Mouse (Mus musculus) testis, adult 2 months (tissue): ENCODE measurements at regions not wholly inside any gene's neighbourhood (a gene's known extent, or its start where the extent isn't known, plus 50 kb on each side); places are given as distances from the start of the nearest gene placed in this dataset.

Experiments used
- H3K27ac ChIP-seq: fragments of 200-500 bp; 2 replicates; pipeline ENCODE4 v1.5.1; 2012; ENCODE audit warnings: low read depth, low read length; ENCODE audit not compliant: control insufficient read depth, insufficient read depth
- H3K27me3 ChIP-seq: fragments of 200-500 bp; 2 replicates; pipeline ENCODE4 v1.6.1; 2012; ENCODE audit warnings: mild to moderate bottlenecking, low read length, moderate library complexity; ENCODE audit not compliant: control insufficient read depth, insufficient read depth
- H3K36me3 ChIP-seq: fragments of 200-500 bp; 2 replicates; pipeline ENCODE4 v1.6.1; 2012; ENCODE audit warnings: mild to moderate bottlenecking, low read length; ENCODE audit not compliant: control insufficient read depth, insufficient read depth
- H3K4me1 ChIP-seq: fragments of 200-500 bp; 2 replicates; pipeline ENCODE4 v1.6.1; 2012; ENCODE audit warnings: low read length; ENCODE audit not compliant: control insufficient read depth, insufficient read depth
- H3K4me3 ChIP-seq: fragments of 200-500 bp; 2 replicates; pipeline ENCODE4 v1.5.1; 2012; ENCODE audit warnings: low read depth, mild to moderate bottlenecking, low read length, moderate library complexity, mixed read lengths; ENCODE audit not compliant: control insufficient read depth
- CTCF ChIP-seq: fragments of 200-500 bp; IDR thresholded peaks from 2 replicates; pipeline ENCODE4 v1.5.1; 2012; ENCODE audit warnings: low read depth, mild to moderate bottlenecking, inconsistent platforms, low read length, moderate library complexity; ENCODE audit not compliant: control insufficient read depth, insufficient read depth, insufficient replicate concordance
- POLR2A ChIP-seq: fragments of 200-500 bp; IDR thresholded peaks from 2 replicates; pipeline ENCODE4 v1.6.1; 2012; ENCODE audit warnings: low read depth, mild to moderate bottlenecking, inconsistent platforms, low read length, moderate library complexity; ENCODE audit not compliant: control insufficient read depth

GRCm38 (mm10) chr1:83796961-83797891 lies 389.2 kb upstream of the Sphkap start:
- TF ChIP-seq CTCF: no peak
- TF ChIP-seq POLR2A: no peak
- H3K27ac ChIP-seq: peak overlapping the region; percentile 61; the same call in 1 of the 2 replicates

GRCm38 (mm10) chr1:83777151-83777550 lies 369.2 kb upstream of the Sphkap start:
- H3K27me3 ChIP-seq: no peaks in the 10 kb centered on the region
- TF ChIP-seq CTCF: no peak
- no peak for TF ChIP-seq POLR2A
- no peaks in the 10 kb centered on the region for H3K36me3 ChIP-seq
- H3K4me3 ChIP-seq: no peak overlapping the region
- H3K4me1 ChIP-seq: no peaks in the 10 kb centered on the region
- H3K27ac ChIP-seq: no peak overlapping the region

More at GRCm38 (mm10) chr1:83796961-83797891, 389.2 kb upstream of the Sphkap start:
- H3K4me1 ChIP-seq: no peaks in the 10 kb centered on the region
- H3K27me3 ChIP-seq: no peaks in the 10 kb centered on the region
- H3K4me3 ChIP-seq: no peak overlapping the region
- H3K36me3 ChIP-seq: no peaks in the 10 kb centered on the region

- H3K4me3 ChIP-seq: no peak overlapping the region
- TF ChIP-seq CTCF: no peak
- no peak for TF ChIP-seq POLR2A
- H3K4me1 ChIP-seq: no peaks in the 10 kb centered on the region
- no peak overlapping the region for H3K27ac ChIP-seq
- H3K36me3 ChIP-seq: no peaks in the 10 kb centered on the region
- no peaks in the 10 kb centered on the region for H3K27me3 ChIP-seq
These were observed 363.2 kb upstream of the Sphkap start for GRCm38 (mm10) chr1:83771160-83771559.

- H3K4me1 ChIP-seq: no peaks in the 10 kb centered on the region
- H3K36me3 ChIP-seq: no peaks in the 10 kb centered on the region
- no peak overlapping the region for H3K27ac ChIP-seq
- no peak overlapping the region for H3K4me3 ChIP-seq
- TF ChIP-seq POLR2A: no peak
- TF ChIP-seq CTCF: no peak
- no peaks in the 10 kb centered on the region for H3K27me3 ChIP-seq
These were observed 353.5 kb upstream of the Sphkap start for GRCm38 (mm10) chr1:83761499-83761898.

GRCm38 (mm10) chr1:83756866-83757265 lies 348.9 kb upstream of the Sphkap start:
- Histone ChIP-seq H3K27ac (no peak overlapping the region), H3K36me3 (no peaks in the 10 kb centered on the region), H3K4me1 (no peaks in the 10 kb centered on the region), H3K27me3 (no peaks in the 10 kb centered on the region), H3K4me3 (no peak overlapping the region)
- no peak for TF ChIP-seq CTCF
- TF ChIP-seq POLR2A: no peak

- H3K4me3 ChIP-seq: no peak overlapping the region
- no peaks in the 10 kb centered on the region for H3K27me3 ChIP-seq
- TF ChIP-seq POLR2A (no peak), CTCF (no peak)
- no peaks in the 10 kb centered on the region for H3K4me1 ChIP-seq
- no peak overlapping the region for H3K27ac ChIP-seq
- H3K36me3 ChIP-seq: no peaks in the 10 kb centered on the region
These were observed 347.3 kb upstream of the Sphkap start for GRCm38 (mm10) chr1:83755336-83755735.

GRCm38 (mm10) chr1:83752976-83753375 lies 345.0 kb upstream of the Sphkap start:
- TF ChIP-seq POLR2A (no peak), CTCF (no peak)
- Histone ChIP-seq H3K4me1 (no peaks in the 10 kb centered on the region), H3K36me3 (no peaks in the 10 kb centered on the region)

More at GRCm38 (mm10) chr1:83752976-83753375, 345.0 kb upstream of the Sphkap start:
- H3K4me3 ChIP-seq: no peak overlapping the region
- no peaks in the 10 kb centered on the region for H3K27me3 ChIP-seq
- no peak overlapping the region for H3K27ac ChIP-seq
